Mouse (Mus musculus) spleen, adult 2 months (tissue): Measurements from ENCODE around the gene Cend1.

Experiments used
- CTCF ChIP-seq: fragments of 200-500 bp; IDR thresholded peaks from 2 replicates; pipeline ENCODE4 v1.5.1; 2011; ENCODE audit warnings: mild to moderate bottlenecking, inconsistent platforms; ENCODE audit not compliant: insufficient read depth, insufficient read length, insufficient replicate concordance; ENCODE audit errors: extremely low read depth
- POLR2A ChIP-seq: fragments of 200-500 bp; IDR thresholded peaks from 2 replicates; pipeline ENCODE4 v1.6.1; 2011; ENCODE audit warnings: low read depth, low read length, inconsistent platforms

- no peak for TF ChIP-seq POLR2A
- TF ChIP-seq CTCF = no peak
Measured at GRCm38 (mm10) chr7:141429840-141430584, 721 bp upstream of the Cend1 start.
